Mouse (Mus musculus) hindbrain, embryonic 16.5 days (tissue): ENCODE results near the gene Spaca1. TPM values are rescaled to one million over a fixed set of nuclear protein-coding genes. Genes with fewer than 3 reads are reported as not detected.

Experiments
- ATAC-seq: fragments of 200-750 bp; cut with Nextera tagmentation; 2 replicates; pipeline ENCODE4 v1.8.0; 2017; ENCODE audit warnings: moderate TSS enrichment, moderate library complexity
- H3K27ac ChIP-seq: fragments of 300-500 bp; sonication (generic); 2 replicates; pipeline ENCODE4 v1.5.1; 2014; ENCODE audit warnings: low read depth, mild to moderate bottlenecking, control low read depth, low read length, moderate library complexity
- H3K27me3 ChIP-seq: fragments of 300-500 bp; sonication (generic); replicated peaks from 2 replicates; pipeline ENCODE4 v1.6.1; 2014; ENCODE audit warnings: low read length; ENCODE audit not compliant: control insufficient read depth, insufficient read depth
- H3K36me3 ChIP-seq: fragments of 300-500 bp; sonication (generic); 2 replicates; pipeline ENCODE4 v1.6.1; 2014; ENCODE audit warnings: mild to moderate bottlenecking, low read length, moderate library complexity, mixed read lengths; ENCODE audit not compliant: control insufficient read depth, insufficient read depth
- H3K4me1 ChIP-seq: fragments of 300-500 bp; sonication (generic); 2 replicates; pipeline ENCODE4 v1.6.1; 2014; ENCODE audit warnings: low read depth, low read length; ENCODE audit not compliant: control insufficient read depth, insufficient read depth
- H3K4me2 ChIP-seq: fragments of 300-500 bp; sonication (generic); 2 replicates; pipeline ENCODE4 v1.6.1; 2014; ENCODE audit warnings: mild to moderate bottlenecking, low read length, control low read depth, moderate library complexity
- H3K4me3 ChIP-seq: fragments of 300-500 bp; sonication (generic); 2 replicates; pipeline ENCODE4 v1.5.1; 2014; ENCODE audit warnings: mild to moderate bottlenecking, low read length, control low read depth, moderate library complexity
- H3K9ac ChIP-seq: fragments of 300-500 bp; sonication (generic); 2 replicates; pipeline ENCODE4 v1.6.1; 2014; ENCODE audit warnings: low read depth, mild to moderate bottlenecking, control low read depth, low read length, moderate library complexity
- H3K9me3 ChIP-seq: fragments of 300-500 bp; sonication (generic); 2 replicates; pipeline ENCODE4 v1.6.1; 2014; ENCODE audit warnings: mild to moderate bottlenecking, low read length, moderate library complexity; ENCODE audit not compliant: control insufficient read depth
- WGBS: fragments of 180-500 bp; shearing (Covaris S2); extraction: QIAGEN DNeasy Blood & Tissue Kit; methylation state at CpG from one replicate; pipeline ENCODE4 v1.1.7; 2014; 5-methylcytosine and 5-hydroxymethylcytosine counted together
- polyA plus RNA-seq: library from polyadenylated mRNA; unstranded; fragments of >200 nt; fragmentation: Nextera tagmentation; extraction: Ambion mirVana; gene quantifications from 2 replicates; pipeline ENCODE4 v1.2.1, GENCODE M21; 2015

Gene Spaca1
- polyA plus RNA-seq, 1 experiment from 2014 or later, result 0.90 TPM

DNA sequence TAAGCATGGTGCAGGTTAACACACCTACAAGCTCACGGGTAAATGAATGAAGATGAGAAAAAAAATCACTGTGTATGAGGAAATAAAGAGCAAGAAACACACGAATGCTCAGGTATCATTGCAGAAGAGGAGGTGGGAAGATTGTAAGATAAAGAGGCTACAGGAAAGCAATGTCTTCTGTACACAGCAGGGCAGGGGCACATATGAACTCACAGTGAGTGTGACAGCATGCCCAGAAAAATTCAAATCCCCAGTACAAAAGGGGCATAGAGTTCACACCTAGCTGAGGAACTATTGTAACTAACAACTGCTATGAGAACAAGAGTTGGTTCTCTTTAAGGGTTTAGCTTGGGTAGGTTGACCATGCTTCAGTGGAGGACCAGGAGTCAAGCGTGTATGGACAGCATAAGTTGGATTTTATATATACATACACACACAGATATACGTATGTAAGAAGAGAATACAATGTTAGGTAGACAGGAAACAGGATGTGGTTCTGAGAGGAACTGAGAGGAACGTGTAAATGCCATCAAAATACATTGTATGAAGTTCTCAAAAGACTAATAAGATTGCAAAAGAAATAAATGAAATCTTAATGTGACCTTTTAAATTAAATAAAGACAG is 61.4 kb downstream of the Spaca1 start:
- H3K9ac ChIP-seq, result no peak overlapping the region
- no peak overlapping the region for H3K27ac ChIP-seq
- H3K4me1 ChIP-seq, result no peaks in the 10 kb centered on the region
- no peak overlapping the region for H3K4me3 ChIP-seq
- ATAC-seq, result no peak
- H3K36me3 ChIP-seq, result no peaks in the 10 kb centered on the region
- WGBS, result 86% methylated on average over 5 of the region's 5 CpGs
- no peaks in the 10 kb centered on the region for H3K27me3 ChIP-seq
- no peaks in the 10 kb centered on the region for H3K9me3 ChIP-seq
- H3K4me2 ChIP-seq, result no peak overlapping the region

Other genes starting within 250 kb of the Spaca1 start
- gene Cnr1, start 125.6 kb downstream of the Spaca1 start, polyA plus RNA-seq, result 52.0 and 57.0 TPM in 2 replicates